Mouse (Mus musculus) c-Kit-positive CD71-positive TER-119-positive erythroid progenitor cells, embryonic 14.5 days (primary cell): ENCODE measurements at regions not wholly inside any gene's neighbourhood (a gene's known extent, or its start where the extent isn't known, plus 50 kb on each side); places are given as distances from the start of the nearest gene placed in this dataset.

ENCODE experiments used
- DNase-seq: peaks from one replicate; pipeline ENCODE4 v3.0.0-alpha.2; 2013; ENCODE audit warnings: low spot score

GRCm38 (mm10) chr14:76673671-76674331 lies 117.1 kb upstream of the Serp2 start:
- DNase-seq = no peak

- no peak for DNase-seq
Measured at GRCm38 (mm10) chr14:76672899-76673298, 116.2 kb upstream of the Serp2 start.

- no peak for DNase-seq
Measured at GRCm38 (mm10) chr14:76672442-76672841, 115.8 kb upstream of the Serp2 start.

- no peak for DNase-seq
Measured at GRCm38 (mm10) chr14:76671023-76671422, 114.3 kb upstream of the Serp2 start.

GRCm38 (mm10) chr14:76665754-76666371 lies 109.2 kb upstream of the Serp2 start:
- no peak for DNase-seq

- DNase-seq = no peak
Measured at GRCm38 (mm10) chr14:76664586-76665508, 108.2 kb upstream of the Serp2 start.

GRCm38 (mm10) chr14:76663816-76664215 lies 107.1 kb upstream of the Serp2 start:
- DNase-seq = no peak

GRCm38 (mm10) chr14:76662871-76663270 lies 106.2 kb upstream of the Serp2 start:
- DNase-seq = no peak

- no peak for DNase-seq
Measured at GRCm38 (mm10) chr14:76660906-76661305, 104.2 kb upstream of the Serp2 start.

GRCm38 (mm10) chr14:76658952-76659502 lies 102.3 kb upstream of the Serp2 start:
- DNase-seq = no peak

GRCm38 (mm10) chr14:76657784-76658610 lies 101.3 kb upstream of the Serp2 start:
- DNase-seq = no peak

- no peak for DNase-seq
Measured at GRCm38 (mm10) chr14:76657375-76657774, 100.7 kb upstream of the Serp2 start.

- DNase-seq = no peak
Measured at GRCm38 (mm10) chr14:76652356-76653126, 95.9 kb upstream of the Serp2 start.

- DNase-seq = no peak
Measured at GRCm38 (mm10) chr14:76651096-76651495, 94.4 kb upstream of the Serp2 start.

GRCm38 (mm10) chr14:76649927-76650326 lies 93.2 kb upstream of the Serp2 start:
- DNase-seq = peak; percentile 57

GRCm38 (mm10) chr14:76644716-76645115 lies 88.0 kb upstream of the Serp2 start:
- no peak for DNase-seq

- no peak for DNase-seq
Measured at GRCm38 (mm10) chr14:76641752-76642529, 85.3 kb upstream of the Serp2 start.

GRCm38 (mm10) chr14:76633170-76633569 lies 76.5 kb upstream of the Serp2 start:
- DNase-seq = no peak

GRCm38 (mm10) chr14:76632763-76633162 lies 76.1 kb upstream of the Serp2 start:
- no peak for DNase-seq

GRCm38 (mm10) chr14:76631740-76632139 lies 75.1 kb upstream of the Serp2 start:
- DNase-seq = no peak
